Mouse (Mus musculus) myocyte (in vitro differentiated cells): ENCODE data around the gene Tanc2.

Source experiments
- POLR2A ChIP-seq: IDR thresholded peaks from one replicate; pipeline ENCODE4 v1.6.1; 2011; ENCODE audit warnings: low read depth, mild to moderate bottlenecking, control low read depth, moderate library complexity; ENCODE audit not compliant: insufficient read length
- TCF12 ChIP-seq: IDR thresholded peaks from one replicate; pipeline ENCODE4 v1.6.1; 2011; ENCODE audit warnings: mild to moderate bottlenecking, control low read depth; ENCODE audit not compliant: poor library complexity, insufficient read depth, severe bottlenecking

DNA sequence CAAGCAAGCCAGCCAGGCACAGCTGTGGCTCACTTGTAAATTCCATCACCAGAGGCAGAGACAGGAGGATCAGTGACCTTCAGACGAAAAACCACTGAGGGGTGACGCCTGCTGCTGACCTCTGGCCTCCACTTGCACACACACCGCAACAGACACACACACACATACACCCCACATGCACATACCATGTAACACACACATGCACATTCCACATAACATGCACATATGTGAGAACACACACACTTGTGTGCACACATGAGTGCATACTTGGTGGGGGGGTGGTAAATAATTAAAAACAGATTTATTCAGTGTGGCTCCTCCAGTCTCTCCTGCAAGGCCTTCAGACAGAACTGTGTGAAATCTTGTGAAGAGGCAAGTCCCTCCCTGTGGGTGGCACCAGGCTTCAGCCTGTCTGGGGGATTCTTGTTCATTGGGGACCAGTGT lies 361.8 kb downstream of the Tanc2 start:
- TF ChIP-seq TCF12 (no peak), POLR2A (no peak)
